Mouse (Mus musculus) ovary, adult 2 months (tissue): ENCODE results near the gene Cpb1. TPM values are rescaled to one million over a fixed set of nuclear protein-coding genes. Genes with fewer than 3 reads are reported as not detected.

Experiments used
- polyA plus RNA-seq: library from polyadenylated mRNA; depleted of rRNA; stranded (reverse); fragments of >200 nt; gene quantifications from 2 replicates; pipeline ENCODE4 v1.2.3, GENCODE M21; 2012; rRNA removed

The Cpb1 gene
- polyA plus RNA-seq, result 0.09 TPM in 1 of 2 replicates, not detected in the other

GRCm38 (mm10) chr3:20275633-20276032 is at the start of gene Cpb1:
Gene Cpb1, minus strand, starts transcription at chr3:20275733.

GRCm38 (mm10) chr3:20242050-20242449 is 33.5 kb downstream of the Cpb1 start, which contains the start of gene Cpa3:
Gene Cpa3, minus strand, starts transcription at chr3:20242181.

Other genes with a start within 250 kb of the Cpb1 start
- gene Hps3, start 240.4 kb downstream of the Cpb1 start, polyA plus RNA-seq, result 37.9 and 66.1 TPM in 2 replicates
- 2.4 TPM in 2 replicates for gene Hltf, start 217.9 kb downstream of the Cpb1 start, polyA plus RNA-seq
- gene Gyg, start 120.4 kb downstream of the Cpb1 start, polyA plus RNA-seq, result 18.9 and 21.4 TPM in 2 replicates
- gene Cpa3, start 33.6 kb downstream of the Cpb1 start, polyA plus RNA-seq, result 0.20 and 0.33 TPM in 2 replicates
- gene Agtr1b, start 91.4 kb upstream of the Cpb1 start, polyA plus RNA-seq, result not detected in 2 replicates